Mouse (Mus musculus) heart, adult 2 months (tissue): ENCODE measurements at regions not wholly inside any gene's neighbourhood (a gene's known extent, or its start where the extent isn't known, plus 50 kb on each side); places are given as distances from the start of the nearest gene placed in this dataset.
"Not testable (repeated sequence)": the region's sequence is repeated elsewhere in the genome, so short reads cannot be mapped to it uniquely, and the experiment has no call there.

Experiments used
- DNase-seq, 2 experiments: peaks; one replicate each; pipeline ENCODE4 v3.0.0; 2021
- H3K27ac ChIP-seq: fragments of 200-600 bp; 2 replicates; pipeline ENCODE4 v1.8.1; 2022
- H3K27me3 ChIP-seq: fragments of 200-500 bp; 2 replicates; pipeline ENCODE4 v1.6.1; 2012; ENCODE audit warnings: mild to moderate bottlenecking, low read length, inconsistent platforms, mixed read lengths; ENCODE audit not compliant: control insufficient read depth, insufficient read depth
- H3K36me3 ChIP-seq: fragments of 200-500 bp; 2 replicates; pipeline ENCODE4 v1.6.1; 2012; ENCODE audit warnings: low read length, inconsistent platforms; ENCODE audit not compliant: control insufficient read depth, insufficient read depth
- H3K4me1 ChIP-seq: fragments of 200-500 bp; 2 replicates; pipeline ENCODE4 v1.6.1; 2011; ENCODE audit warnings: low read length; ENCODE audit not compliant: control insufficient read depth, insufficient read depth
- H3K4me3 ChIP-seq: fragments of 200-600 bp; 2 replicates; pipeline ENCODE4 v1.8.1; 2022
- H3K79me2 ChIP-seq: fragments of 200-500 bp; replicated peaks from 2 replicates; pipeline ENCODE4 v1.6.1; 2012; ENCODE audit warnings: mild to moderate bottlenecking, inconsistent platforms, low read length, moderate library complexity, mixed read lengths; ENCODE audit not compliant: control insufficient read depth, insufficient read depth
- H3K9ac ChIP-seq: fragments of 200-500 bp; 2 replicates; pipeline ENCODE4 v1.6.1; 2012; ENCODE audit warnings: low read depth, mild to moderate bottlenecking, control low read depth, inconsistent platforms, low read length, mixed read lengths
- CTCF ChIP-seq: fragments of 200-600 bp; IDR thresholded peaks from 2 replicates; pipeline ENCODE4 v1.8.1; 2022; ENCODE audit warnings: antibody characterized with exemption, mild to moderate bottlenecking, moderate library complexity
- EP300 ChIP-seq: fragments of 200-500 bp; IDR thresholded peaks from 2 replicates; pipeline ENCODE4 v1.6.1; 2011; ENCODE audit warnings: low read depth, low read length, control low read depth; ENCODE audit not compliant: insufficient read depth
- POLR2A ChIP-seq: fragments of 200-500 bp; IDR thresholded peaks from 2 replicates; pipeline ENCODE4 v1.6.1; 2011; ENCODE audit warnings: mild to moderate bottlenecking, low read depth, low read length, control low read depth; ENCODE audit not compliant: insufficient read depth
- WGBS: fragments of 180-500 bp; shearing (Covaris S2); methylation state at CpG from one replicate; pipeline ENCODE4 v1.1.7; 2018; 5-methylcytosine and 5-hydroxymethylcytosine counted together
- intact Hi-C: fragments of 180-260 bp; cut with DNase I; formaldehyde crosslinking; loops from one replicate; pipeline ENCODE4 v1.15.1; 2025

- Histone ChIP-seq H3K9ac (no peak overlapping the region), H3K27ac (no peak overlapping the region), H3K79me2 (no peaks in the 10 kb centered on the region), H3K27me3 (no peaks in the 10 kb centered on the region), H3K36me3 (no peaks in the 10 kb centered on the region), H3K4me3 (no peak overlapping the region), H3K4me1 (no peaks in the 10 kb centered on the region)
- intact Hi-C loops = no loop called here
- no peak for DNase-seq
- 71% methylated on average over 7 of the region's 7 CpGs for WGBS
- TF ChIP-seq CTCF (no peak), POLR2A (no peak), EP300 (no peak)
Measured at GRCm38 (mm10) chr1:161728546-161729206, 59.6 kb downstream of the Fasl start.

- H3K27ac ChIP-seq = not testable (repeated sequence)
Measured at GRCm38 (mm10) chr1:161727357-161727756, 60.9 kb downstream of the Fasl start.

GRCm38 (mm10) chr1:161726098-161726497 is 62.2 kb downstream of the Fasl start:
- H3K27ac ChIP-seq, H3K4me1 ChIP-seq, H3K4me3 ChIP-seq, H3K9ac ChIP-seq, DNase-seq, H3K36me3 ChIP-seq, intact Hi-C loops, H3K27me3 ChIP-seq, H3K79me2 ChIP-seq: not testable (repeated sequence)
- WGBS = 90% methylated on average over 1 of the region's 10 CpGs

More at GRCm38 (mm10) chr1:161727357-161727756, 60.9 kb downstream of the Fasl start:
- H3K36me3 ChIP-seq, H3K4me1 ChIP-seq, H3K79me2 ChIP-seq, DNase-seq, intact Hi-C loops, H3K27me3 ChIP-seq, H3K9ac ChIP-seq, H3K4me3 ChIP-seq: not testable (repeated sequence)
- WGBS = 78% methylated on average over 18 of the region's 27 CpGs

- intact Hi-C loops = no loop called here
- H3K27me3 ChIP-seq = no peaks in the 10 kb centered on the region
- no peaks in the 10 kb centered on the region for H3K4me1 ChIP-seq
- TF ChIP-seq POLR2A (no peak), CTCF (no peak), EP300 (no peak)
- no peak overlapping the region for H3K9ac ChIP-seq
- H3K79me2 ChIP-seq = no peaks in the 10 kb centered on the region
- DNase-seq = no peak
- WGBS = 43% methylated on average over 3 of the region's 3 CpGs
- no peaks in the 10 kb centered on the region for H3K36me3 ChIP-seq
- H3K27ac ChIP-seq = no peak overlapping the region
- H3K4me3 ChIP-seq = no peak overlapping the region
Measured at GRCm38 (mm10) chr1:161719876-161720275, 68.4 kb downstream of the Fasl start.

GRCm38 (mm10) chr1:161718254-161718653 is 70.0 kb downstream of the Fasl start:
- no peak for TF ChIP-seq CTCF
- TF ChIP-seq EP300 = no peak
- no peak for TF ChIP-seq POLR2A
- Histone ChIP-seq H3K36me3 (no peaks in the 10 kb centered on the region), H3K27me3 (no peaks in the 10 kb centered on the region), H3K9ac (no peak overlapping the region), H3K79me2 (no peaks in the 10 kb centered on the region), H3K4me1 (no peaks in the 10 kb centered on the region), H3K27ac (no peak overlapping the region), H3K4me3 (no peak overlapping the region)
- intact Hi-C loops = no loop called here
- no peak for DNase-seq
- WGBS = 33% methylated on average over 5 of the region's 5 CpGs

- WGBS = 13% methylated on average over 10 of the region's 10 CpGs
- intact Hi-C loops = no loop called here
- no peak overlapping the region for H3K4me3 ChIP-seq
- H3K27me3 ChIP-seq = no peaks in the 10 kb centered on the region
- peak; percentile 63 to 71 for DNase-seq
- no peaks in the 10 kb centered on the region for H3K36me3 ChIP-seq
- no peak overlapping the region for H3K27ac ChIP-seq
- no peak overlapping the region for H3K9ac ChIP-seq
- peaks cover 2% of the 10 kb centered on the region for H3K4me1 ChIP-seq
- TF ChIP-seq EP300 (no peak), POLR2A (no peak), CTCF (peak; percentile 58)
- no peaks in the 10 kb centered on the region for H3K79me2 ChIP-seq
Measured at GRCm38 (mm10) chr1:161712918-161713317, 75.4 kb downstream of the Fasl start.
